Mouse (Mus musculus): ENCODE measurements around the gene Kdm5d. TPM values are rescaled to one million over a fixed set of nuclear protein-coding genes. Genes with fewer than 3 reads are reported as not detected.

Kdm5d gene
- 28.9 TPM in 1 of 2 replicates, not detected in the other for polyA plus RNA-seq (2014; fragmentation: Nextera tagmentation; extraction: Ambion mirVana)

- 1% methylated on average over 34 of the region's 34 CpGs for WGBS
Measured at GRCm38 (mm10) chrY:897393-898227, at the start of gene Kdm5d. Gene Kdm5d, plus strand, starts transcription at chrY:897788.

GRCm38 (mm10) chrY:872404-872803, 25.2 kb upstream of the Kdm5d start:
- Histone ChIP-seq H3K27ac (replicated peaks; ENCODE audit: low read depth, low read length) (peak overlapping the region; percentile 39), H3K9ac (replicated peaks; ENCODE audit: low read length) (no peak overlapping the region), H3K36me3 (ENCODE audit: control insufficient read depth, insufficient read depth, low read length) (no peaks in the 10 kb centered on the region), H3K4me3 (replicated peaks; ENCODE audit: low read depth, low read length) (no peak overlapping the region), H3K27me3 (ENCODE audit: control insufficient read depth, insufficient read depth, low read length) (no peaks in the 10 kb centered on the region), H3K4me2 (ENCODE audit: low read length) (no peak overlapping the region), H3K9me3 (ENCODE audit: control insufficient read depth, low read length) (no peaks in the 10 kb centered on the region), H3K4me1 (ENCODE audit: control insufficient read depth, insufficient read depth, low read length) (no peaks in the 10 kb centered on the region)
- DNase-seq (no peak), ATAC-seq (ENCODE audit: low FRiP score, low TSS enrichment) (no peak)

More at GRCm38 (mm10) chrY:897393-898227, at the start of gene Kdm5d:
- no peaks in the 10 kb centered on the region for H3K9me3 ChIP-seq (ENCODE audit: control insufficient read depth, low read length)
- H3K4me2 ChIP-seq (ENCODE audit: low read length) = peak within 1 kb of the TSS; percentile 46
- no peaks in the 10 kb centered on the region for H3K27me3 ChIP-seq (ENCODE audit: control insufficient read depth, insufficient read depth, low read length)
- H3K4me3 ChIP-seq (replicated peaks; ENCODE audit: low read depth, low read length) = peak within 1 kb of the TSS; percentile 39
- peak within 1 kb of the TSS; percentile 34; the same call in 1 of the 2 replicates for H3K9ac ChIP-seq (replicated peaks; ENCODE audit: low read length)
- 0 out of 2 replicates have a peak within 1 kb of the TSS, but pooled peaks have one; percentile 32 for H3K27ac ChIP-seq (replicated peaks; ENCODE audit: low read depth, low read length)
- H3K4me1 ChIP-seq (ENCODE audit: control insufficient read depth, insufficient read depth, low read length) = no peaks in the 10 kb centered on the region
- ATAC-seq (ENCODE audit: low FRiP score, low TSS enrichment) = no peak
- DNase-seq = peak; percentile 79
- no peaks in the 10 kb centered on the region for H3K36me3 ChIP-seq (ENCODE audit: control insufficient read depth, insufficient read depth, low read length)

GRCm38 (mm10) chrY:872855-873549, 24.6 kb upstream of the Kdm5d start:
- ATAC-seq (ENCODE audit: low FRiP score, low TSS enrichment) = no peak
- WGBS = 23% methylated on average over 11 of the region's 18 CpGs
- peak overlapping the region; percentile 5; the same call in 1 of the 2 replicates for H3K4me3 ChIP-seq (replicated peaks; ENCODE audit: low read depth, low read length)

More at GRCm38 (mm10) chrY:872855-873549, 24.6 kb upstream of the Kdm5d start:
- H3K9ac ChIP-seq (replicated peaks; ENCODE audit: low read length) = no peak overlapping the region
- H3K27ac ChIP-seq (replicated peaks; ENCODE audit: low read depth, low read length) = peak overlapping the region; percentile 39
- DNase-seq = peak; percentile 68
- no peaks in the 10 kb centered on the region for H3K9me3 ChIP-seq (ENCODE audit: control insufficient read depth, low read length)
- no peaks in the 10 kb centered on the region for H3K36me3 ChIP-seq (ENCODE audit: control insufficient read depth, insufficient read depth, low read length)
- H3K27me3 ChIP-seq (ENCODE audit: control insufficient read depth, insufficient read depth, low read length) = no peaks in the 10 kb centered on the region
- peak overlapping the region; percentile 19; the same call in 1 of the 2 replicates for H3K4me2 ChIP-seq (ENCODE audit: low read length)
- H3K4me1 ChIP-seq (ENCODE audit: control insufficient read depth, insufficient read depth, low read length) = no peaks in the 10 kb centered on the region

Small RNA genes within 50 kb of the gene (microRNA-seq; reads per million reads assigned to microRNA genes)
- gene Gm47281 = not detected

Other genes with a start within 250 kb of the Kdm5d start
- not detected in 2 replicates for gene Zfy1, start 100.4 kb upstream of the Kdm5d start, polyA plus RNA-seq (2014; fragmentation: Nextera tagmentation; extraction: Ambion mirVana)
- gene Uba1y, start 79.1 kb upstream of the Kdm5d start, polyA plus RNA-seq (2014; fragmentation: Nextera tagmentation; extraction: Ambion mirVana) = 0.29 TPM in 1 of 2 replicates, not detected in the other
- gene Eif2s3y, start 112.8 kb downstream of the Kdm5d start, polyA plus RNA-seq (2014; fragmentation: Nextera tagmentation; extraction: Ambion mirVana) = 91.6 TPM in 1 of 2 replicates, not detected in the other